Mouse (Mus musculus) megakaryocyte, adult 5-6 weeks (primary cell): ENCODE measurements around the gene Coa3. TPM values are rescaled to one million over a fixed set of nuclear protein-coding genes. Genes with fewer than 3 reads are reported as not detected.
"Not testable (repeated sequence)": the region's sequence is repeated elsewhere in the genome, so short reads cannot be mapped to it uniquely, and the experiment has no call there.

ENCODE experiments used
- ATAC-seq: 2 replicates; pipeline ENCODE4 v1.8.0; 2016; ENCODE audit warnings: mild to moderate bottlenecking, inconsistent platforms; ENCODE audit not compliant: poor library complexity, severe bottlenecking
- total RNA-seq, 2 experiments: library from RNA; stranded (forward) in 1 of 2; stranded (reverse) in 1 of 2; fragments of 153-499, 151-499 nt in 1 of 2; fragments of 221-1000, 200-1000 nt in 1 of 2; gene quantifications; 2 replicates each; pipeline versions ENCODE4 v1.2.3 to v1.2.4; 2015 to 2017

Coa3 gene
- 69.8 and 71.2 TPM in 2 replicates for total RNA-seq (2015)
- 23.2 and 33.6 TPM in 2 replicates for total RNA-seq (2017)

- peak; percentile 97 for ATAC-seq
These were observed at the start of gene Coa3, which contains the start of gene Cntd1 for GRCm38 (mm10) chr11:101278223-101279192. Coa3 (minus strand) TSS chr11:101279114. Cntd1 (plus strand) TSS chr11:101279012.

- no peak for ATAC-seq
These were observed 48.4 kb upstream of the Coa3 start for GRCm38 (mm10) chr11:101327311-101327710.

GRCm38 (mm10) chr11:101326147-101326546 is 47.2 kb upstream of the Coa3 start:
- ATAC-seq, result no peak

- not testable (repeated sequence) for ATAC-seq
These were observed 46.3 kb upstream of the Coa3 start for GRCm38 (mm10) chr11:101325201-101325600.

- ATAC-seq, result no peak
These were observed 45.8 kb upstream of the Coa3 start, which contains the start of gene Aoc2 for GRCm38 (mm10) chr11:101324763-101325162. Aoc2 (plus strand) TSS chr11:101325063.

GRCm38 (mm10) chr11:101323609-101324008 is 44.7 kb upstream of the Coa3 start:
- ATAC-seq, result peak; percentile 51

GRCm38 (mm10) chr11:101316501-101316917 is 37.6 kb upstream of the Coa3 start:
- peak; percentile 23 for ATAC-seq

- peak; percentile 92 for ATAC-seq
These were observed 37.0 kb upstream of the Coa3 start, which contains the start of gene Psme3 for GRCm38 (mm10) chr11:101315665-101316500. Psme3 (plus strand) TSS chr11:101316213.

GRCm38 (mm10) chr11:101315082-101315650 is 36.3 kb upstream of the Coa3 start:
- no peak for ATAC-seq

- ATAC-seq, result no peak
These were observed 35.7 kb upstream of the Coa3 start for GRCm38 (mm10) chr11:101314567-101314966.

- ATAC-seq, result no peak
These were observed 33.2 kb upstream of the Coa3 start for GRCm38 (mm10) chr11:101312150-101312549.

GRCm38 (mm10) chr11:101311083-101311482 is 32.2 kb upstream of the Coa3 start:
- ATAC-seq, result no peak

GRCm38 (mm10) chr11:101307744-101308143 is 28.8 kb upstream of the Coa3 start:
- no peak for ATAC-seq

- peak; percentile 98 for ATAC-seq
These were observed 23.3 kb upstream of the Coa3 start, which contains the start of gene Becn1 for GRCm38 (mm10) chr11:101302004-101302798. Becn1 (minus strand) TSS chr11:101302286.

- ATAC-seq, result peak; percentile 19
These were observed 22.5 kb upstream of the Coa3 start for GRCm38 (mm10) chr11:101301299-101302003.

GRCm38 (mm10) chr11:101300881-101301280 is 22.0 kb upstream of the Coa3 start:
- no peak for ATAC-seq

- no peak for ATAC-seq
These were observed 16.3 kb upstream of the Coa3 start for GRCm38 (mm10) chr11:101295191-101295590.

- ATAC-seq, result no peak
These were observed 12.3 kb upstream of the Coa3 start for GRCm38 (mm10) chr11:101291231-101291630.

GRCm38 (mm10) chr11:101287306-101287705 is 8.4 kb upstream of the Coa3 start:
- ATAC-seq, result peak; percentile 73
